Mouse (Mus musculus) embryonic facial prominence, embryonic 15.5 days (tissue): ENCODE measurements around the gene Aqp2. TPM values are rescaled to one million over a fixed set of nuclear protein-coding genes. Genes with fewer than 3 reads are reported as not detected.

Experiments used
- ATAC-seq: fragments of 200-750 bp; cut with Nextera tagmentation; 2 replicates; pipeline ENCODE4 v1.8.0; 2017; ENCODE audit warnings: low read depth, moderate TSS enrichment; ENCODE audit not compliant: insufficient number of reproducible peaks, low FRiP score, low TSS enrichment
- H3K27ac ChIP-seq: fragments of 300-500 bp; sonication (generic); replicated peaks from 2 replicates; pipeline ENCODE4 v1.5.1; 2015; ENCODE audit warnings: mild to moderate bottlenecking, inconsistent platforms
- H3K27me3 ChIP-seq: fragments of 300-500 bp; sonication (generic); 2 replicates; pipeline ENCODE4 v1.6.1; 2015; ENCODE audit warnings: inconsistent platforms
- H3K36me3 ChIP-seq: fragments of 300-500 bp; sonication (generic); 2 replicates; pipeline ENCODE4 v1.6.1; 2015; ENCODE audit warnings: mild to moderate bottlenecking, inconsistent platforms
- H3K4me1 ChIP-seq: fragments of 300-500 bp; sonication (generic); 2 replicates; pipeline ENCODE4 v1.6.1; 2015; ENCODE audit warnings: inconsistent platforms
- H3K4me2 ChIP-seq: fragments of 300-500 bp; sonication (generic); replicated peaks from 2 replicates; pipeline ENCODE4 v1.6.1; 2015; ENCODE audit warnings: mild to moderate bottlenecking, inconsistent platforms
- H3K4me3 ChIP-seq: fragments of 300-500 bp; sonication (generic); replicated peaks from 2 replicates; pipeline ENCODE4 v1.5.1; 2015; ENCODE audit warnings: mild to moderate bottlenecking, inconsistent platforms
- H3K9ac ChIP-seq: fragments of 300-500 bp; sonication (generic); 2 replicates; pipeline ENCODE4 v1.6.1; 2015; ENCODE audit warnings: inconsistent platforms
- H3K9me3 ChIP-seq: fragments of 300-500 bp; sonication (generic); replicated peaks from 2 replicates; pipeline ENCODE4 v1.6.1; 2016; ENCODE audit warnings: inconsistent platforms
- polyA plus RNA-seq: library from polyadenylated mRNA; unstranded; fragments of >200 nt; fragmentation: Nextera tagmentation; extraction: Ambion mirVana; gene quantifications from 2 replicates; pipeline ENCODE4 v1.2.1, GENCODE M21; 2015

Aqp2 gene
- polyA plus RNA-seq, 1 experiment from 2014 or later: not detected

DNA sequence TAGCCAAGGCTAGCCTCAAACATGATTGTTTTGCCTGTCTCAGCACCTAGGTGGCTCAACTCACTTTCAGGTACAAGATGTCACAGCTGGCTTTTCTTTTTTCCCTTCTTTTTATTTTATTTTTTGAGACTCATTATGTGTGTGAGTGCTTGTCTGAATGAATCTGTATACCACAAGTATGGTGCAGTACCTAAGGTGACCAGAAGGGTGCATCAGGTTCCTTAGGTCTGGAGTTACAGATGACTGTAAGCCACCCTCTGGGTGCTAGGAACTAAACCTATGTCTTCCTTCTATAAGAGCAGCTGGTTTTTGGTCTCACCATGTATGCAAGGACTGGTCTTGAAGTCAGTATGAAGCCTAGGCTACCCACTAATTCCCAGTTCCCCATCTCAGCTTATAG lies 52.8 kb downstream of the Aqp2 start:
- no peak overlapping the region for H3K27ac ChIP-seq
- H3K4me2 ChIP-seq: no peak overlapping the region
- no peak overlapping the region for H3K4me3 ChIP-seq
- ATAC-seq: no peak
- peaks cover 89% of the 10 kb centered on the region for H3K36me3 ChIP-seq
- no peaks in the 10 kb centered on the region for H3K27me3 ChIP-seq
- no peaks in the 10 kb centered on the region for H3K4me1 ChIP-seq
- H3K9me3 ChIP-seq: no peaks in the 10 kb centered on the region
- H3K9ac ChIP-seq: no peak overlapping the region

Other genes with a start within 250 kb of the Aqp2 start
- gene Fmnl3, start 208.6 kb upstream of the Aqp2 start, polyA plus RNA-seq: 28.3 and 28.9 TPM in 2 replicates
- gene Tmbim6, start 186.2 kb upstream of the Aqp2 start, polyA plus RNA-seq: 338 and 362 TPM in 2 replicates
- gene Nckap5l, start 121.3 kb upstream of the Aqp2 start, polyA plus RNA-seq: 11.7 and 14.9 TPM in 2 replicates
- 13.1 and 13.4 TPM in 2 replicates for gene Bcdin3d, start 104.3 kb upstream of the Aqp2 start, polyA plus RNA-seq
- 3.3 and 7.3 TPM in 2 replicates for gene Faim2, start 50.9 kb upstream of the Aqp2 start, polyA plus RNA-seq
- gene Aqp5, start 11.7 kb downstream of the Aqp2 start, polyA plus RNA-seq: 3.5 and 6.0 TPM in 2 replicates
- gene Aqp6, start 22.3 kb downstream of the Aqp2 start, polyA plus RNA-seq: not detected in 2 replicates
- 110 and 118 TPM in 2 replicates for gene Racgap1, start 72.6 kb downstream of the Aqp2 start, polyA plus RNA-seq
- gene Asic1, start 91.3 kb downstream of the Aqp2 start, polyA plus RNA-seq: 4.4 and 4.6 TPM in 2 replicates
- 37.4 and 40.1 TPM in 2 replicates for gene Smarcd1, start 123.1 kb downstream of the Aqp2 start, polyA plus RNA-seq
- gene Gm17349, start 126.4 kb downstream of the Aqp2 start, polyA plus RNA-seq: not detected in 2 replicates
- 0.76 and 1.0 TPM in 2 replicates for gene Gpd1, start 138.5 kb downstream of the Aqp2 start, polyA plus RNA-seq
- gene Cox14, start 146.6 kb downstream of the Aqp2 start, polyA plus RNA-seq: 178 and 181 TPM in 2 replicates
- gene Cers5, start 193.8 kb downstream of the Aqp2 start, polyA plus RNA-seq: 73.7 and 78.3 TPM in 2 replicates